8 mouse cellular contexts compared by ENCODE assay signal in the genomic region with DNA sequence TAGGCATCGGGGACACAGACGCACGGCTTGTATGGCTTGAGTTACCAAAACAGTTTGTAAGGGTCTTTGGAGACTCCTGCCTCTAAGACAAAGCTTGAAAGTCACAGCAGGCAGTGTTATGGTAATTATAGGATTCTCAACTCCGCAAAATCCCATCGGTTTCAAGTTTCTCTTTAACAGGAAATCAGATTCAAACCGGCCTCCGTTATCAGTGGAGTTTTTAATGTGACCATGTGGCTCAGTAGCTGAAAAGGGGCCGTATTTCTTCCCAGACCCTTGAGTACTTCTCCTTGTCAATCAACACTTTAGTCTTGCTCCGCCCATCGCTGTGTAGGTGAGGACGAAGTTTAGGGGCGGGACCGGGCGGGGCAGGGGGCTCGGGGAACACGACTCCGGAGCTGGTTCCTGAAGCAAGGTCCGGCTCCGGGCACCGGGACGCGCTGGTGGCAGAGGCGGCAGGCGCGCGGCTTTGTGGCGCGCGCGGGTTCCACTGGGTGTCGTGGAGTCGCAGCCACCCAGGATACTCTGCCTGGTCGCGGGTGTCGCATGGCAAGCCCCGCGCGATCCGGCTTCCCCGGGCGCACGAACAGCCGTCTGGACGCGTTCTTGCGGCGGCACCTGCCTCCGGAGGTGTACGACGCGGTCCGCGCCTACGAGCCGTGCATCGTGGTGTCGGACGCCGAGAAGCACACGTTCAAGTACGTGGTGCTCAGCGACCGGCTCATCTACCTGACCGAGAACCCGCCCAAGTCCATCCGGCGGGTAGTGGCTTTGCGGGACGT. TPM values are rescaled to one million over a fixed set of nuclear protein-coding genes. Genes with fewer than 3 reads are reported as not detected.
DNase-seq lines count a peak whose midpoint lies in the region; ATAC-seq and TF ChIP-seq lines count a peak whose summit lies in the region.

A gene (plus strand): TSS at position 317 of the 782 bp plus-strand sequence.

- H3K79me2 ChIP-seq in heart, adult 2 months (replicated peaks; ENCODE audit: control insufficient read depth, insufficient read depth, low read length): no peaks in the 10 kb centered on the region

- peak; percentile 8 to 31 for DNase-seq in heart, adult 2 months
- no peak for DNase-seq in heart, adult 8-10 months (ENCODE audit: low spot score)
- peak; percentile 35 for DNase-seq in Muller cell, postnatal 12 days (ENCODE audit: inconsistent ontology term)
- peak; percentile 52 for DNase-seq in induced T-regulatory cell, adult 2 months (ENCODE audit: low read depth)
- peak; percentile 68 for DNase-seq in lung, embryonic 14.5 days
- DNase-seq in left cerebral cortex, postnatal 14 days (ENCODE audit: low spot score in 2 of 2): no peak

- no peaks in the 10 kb centered on the region for H3K9me3 ChIP-seq in embryonic facial prominence, embryonic 13.5 days
- H3K9me3 ChIP-seq in lung, embryonic 14.5 days (ENCODE audit: low read depth, low read length): no peaks in the 10 kb centered on the region

- intact Hi-C loops in heart, adult 2 months (cut with DNase I): loop anchor here (5.0 kb wide), 2 partner anchors 46 to 411 kb away; no protein-coding TSS in a partner anchor
- intact Hi-C loops in left cerebral cortex, postnatal 14 days (cut with DNase I): loop anchor here (2.0 kb wide), 2 partner anchors 47 to 409 kb away; no protein-coding TSS in a partner anchor

- ATAC-seq in embryonic facial prominence, embryonic 13.5 days (ENCODE audit: insufficient number of reproducible peaks, insufficient read depth, low FRiP score, low TSS enrichment, low read depth): no peak; the same call in 1 of the 2 replicates
- peak; percentile 60; the same call in 1 of the 2 replicates for ATAC-seq in lung, embryonic 14.5 days (ENCODE audit: insufficient read depth)

- H3K36me3 ChIP-seq in heart, adult 2 months (ENCODE audit: control insufficient read depth, insufficient read depth, low read length): no peaks in the 10 kb centered on the region
- no peaks in the 10 kb centered on the region for H3K36me3 ChIP-seq in embryonic facial prominence, embryonic 13.5 days
- H3K36me3 ChIP-seq in lung, embryonic 14.5 days (ENCODE audit: insufficient read depth): no peaks in the 10 kb centered on the region

- H3K27ac ChIP-seq in heart, adult 2 months: no peak within 1 kb of the TSS
- peak within 1 kb of the TSS; percentile 7; the same call in 1 of the 2 replicates for H3K27ac ChIP-seq in embryonic facial prominence, embryonic 13.5 days
- H3K27ac ChIP-seq in lung, embryonic 14.5 days (ENCODE audit: low read depth): no peak within 1 kb of the TSS
- no peak within 1 kb of the TSS for H3K27ac ChIP-seq in olfactory bulb, adult 2 months (ENCODE audit: insufficient read depth, low read depth, low read length)

- H3K4me2 ChIP-seq in embryonic facial prominence, embryonic 13.5 days: peak within 1 kb of the TSS; percentile 98
- H3K4me2 ChIP-seq in lung, embryonic 14.5 days: peak within 1 kb of the TSS; percentile 98

- TF ChIP-seq EP300 in heart, adult 2 months (IDR thresholded peaks at IDR 0.05; ENCODE audit: insufficient read depth, low read depth, low read length): no peak

- no peak for TF ChIP-seq CTCF in heart, adult 2 months (IDR thresholded peaks at IDR 0.05)
- no peak for TF ChIP-seq CTCF in lung, embryonic 14.5 days (IDR thresholded peaks at IDR 0.05; ENCODE audit: low read depth)
- no peak for TF ChIP-seq CTCF in olfactory bulb, adult 2 months (IDR thresholded peaks at IDR 0.05; ENCODE audit: insufficient read depth, low read depth, low read length)

- WGBS in heart, adult 2 months: under 1% methylated on average over 69 of the region's 69 CpGs
- WGBS in embryonic facial prominence, embryonic 13.5 days: under 1% methylated on average over 69 of the region's 69 CpGs
- WGBS in lung, embryonic 14.5 days: under 1% methylated on average over 69 of the region's 69 CpGs
- under 1% methylated on average over 69 of the region's 69 CpGs for WGBS in olfactory bulb, adult 2 months

- no peak for TF ChIP-seq POLR2A in heart, adult 2 months (IDR thresholded peaks at IDR 0.05; ENCODE audit: insufficient read depth, low read depth, low read length)
- 0 out of 2 replicates have a peak, but pooled peaks have one; percentile 15 for TF ChIP-seq POLR2A in olfactory bulb, adult 2 months (IDR thresholded peaks at IDR 0.05; ENCODE audit: insufficient read depth, low read depth, low read length)

- H3K4me3 ChIP-seq in heart, adult 2 months: peak within 1 kb of the TSS; percentile 55
- peak within 1 kb of the TSS; percentile 59 for H3K4me3 ChIP-seq in embryonic facial prominence, embryonic 13.5 days
- peak within 1 kb of the TSS; percentile 58 for H3K4me3 ChIP-seq in lung, embryonic 14.5 days (ENCODE audit: low read depth, low read length)
- peak within 1 kb of the TSS; percentile 54 for H3K4me3 ChIP-seq in olfactory bulb, adult 2 months (ENCODE audit: insufficient read depth, low read depth, low read length)

- H3K9ac ChIP-seq in heart, adult 2 months (ENCODE audit: low read depth, low read length): peak within 1 kb of the TSS; percentile 22
- H3K9ac ChIP-seq in embryonic facial prominence, embryonic 13.5 days: peak within 1 kb of the TSS; percentile 72
- peak within 1 kb of the TSS; percentile 47 for H3K9ac ChIP-seq in lung, embryonic 14.5 days

- peaks cover 7% of the 10 kb centered on the region; the same call in 1 of the 2 replicates for H3K27me3 ChIP-seq in heart, adult 2 months (ENCODE audit: control insufficient read depth, insufficient read depth, low read length)
- H3K27me3 ChIP-seq in embryonic facial prominence, embryonic 13.5 days: peaks cover 32% of the 10 kb centered on the region
- peaks cover 37% of the 10 kb centered on the region for H3K27me3 ChIP-seq in lung, embryonic 14.5 days (ENCODE audit: insufficient read depth, low read length)

- peaks cover 2% of the 10 kb centered on the region for H3K4me1 ChIP-seq in heart, adult 2 months (ENCODE audit: control insufficient read depth, insufficient read depth, low read length)
- H3K4me1 ChIP-seq in embryonic facial prominence, embryonic 13.5 days: peaks cover 18% of the 10 kb centered on the region
- peaks cover 4% of the 10 kb centered on the region; the same call in 1 of the 2 replicates for H3K4me1 ChIP-seq in lung, embryonic 14.5 days (ENCODE audit: insufficient read depth)
- peaks cover 15% of the 10 kb centered on the region for H3K4me1 ChIP-seq in olfactory bulb, adult 2 months (ENCODE audit: control insufficient read depth, insufficient read depth, low read length)

RNA-seq across cellular contexts. Expression of the gene that starts here (rescaled TPM):
- total RNA-seq in heart, adult 2 months (2021): not detected
- not detected in 2 replicates for polyA plus RNA-seq in heart, adult 2 months (2012; rRNA removed)
- total RNA-seq in heart, adult 8-10 months (2022): not detected
- 0.76 and 2.4 TPM in 2 replicates for polyA plus RNA-seq in embryonic facial prominence, embryonic 13.5 days (2015; fragmentation: Nextera tagmentation; extraction: Ambion mirVana)
- polyA plus RNA-seq in lung, embryonic 14.5 days (2014; fragmentation: Nextera tagmentation; extraction: Ambion mirVana): 0.46 and 0.54 TPM in 2 replicates
- polyA plus RNA-seq in olfactory bulb, adult 2 months (2012; ENCODE audit: insufficient read depth, insufficient read length, low replicate concordance, missing spikeins): not detected in 2 replicates
- under 1 TPM; 0.15 to 0.42 TPM for total RNA-seq in left cerebral cortex, postnatal 14 days (2021)

Comparison
In these comparisons a context has a peak if more than half of its experiments do, and no peak if none do; other contexts are left out.
1. Peak in DNase-seq, H3K4me3 ChIP-seq and H3K9ac ChIP-seq in heart, adult 2 months; RNA of the gene not detected or under 1 TPM.
2. Peak in DNase-seq, ATAC-seq, H3K4me3 ChIP-seq, H3K9ac ChIP-seq and H3K4me2 ChIP-seq in lung, embryonic 14.5 days; RNA of the gene not detected or under 1 TPM.
3. DNase-seq: peak in Muller cell, postnatal 12 days (single experiment) and induced T-regulatory cell, adult 2 months (single experiment); none in heart, adult 8-10 months (single experiment) and left cerebral cortex, postnatal 14 days (0 of 2).
4. H3K9ac ChIP-seq: peak in every context shown above with its lines; median percentile 72 in embryonic facial prominence, embryonic 13.5 days; 47 in lung, embryonic 14.5 days; 22 in heart, adult 2 months.
5. Peak in every context shown above with its lines, with median percentiles within 50 percentile points of each other: H3K4me3 ChIP-seq.